Mouse (Mus musculus): ENCODE data around the gene Gpr157. TPM values are rescaled to one million over a fixed set of nuclear protein-coding genes. Genes with fewer than 3 reads are reported as not detected.

Gpr157 gene
- total RNA-seq, 2 experiments from 2014 or later: 1.2 to 1.5 TPM

GRCm38 (mm10) chr4:150139090-150139489, 51.9 kb downstream of the Gpr157 start:
- intact Hi-C loops (cut with DNase I): no loop called here

GRCm38 (mm10) chr4:150140346-150140745, 53.2 kb downstream of the Gpr157 start:
- intact Hi-C loops (cut with DNase I): no loop called here
- DNase-seq: peak; percentile 65

More at GRCm38 (mm10) chr4:150139090-150139489, 51.9 kb downstream of the Gpr157 start:
- no peak for DNase-seq

DNA sequence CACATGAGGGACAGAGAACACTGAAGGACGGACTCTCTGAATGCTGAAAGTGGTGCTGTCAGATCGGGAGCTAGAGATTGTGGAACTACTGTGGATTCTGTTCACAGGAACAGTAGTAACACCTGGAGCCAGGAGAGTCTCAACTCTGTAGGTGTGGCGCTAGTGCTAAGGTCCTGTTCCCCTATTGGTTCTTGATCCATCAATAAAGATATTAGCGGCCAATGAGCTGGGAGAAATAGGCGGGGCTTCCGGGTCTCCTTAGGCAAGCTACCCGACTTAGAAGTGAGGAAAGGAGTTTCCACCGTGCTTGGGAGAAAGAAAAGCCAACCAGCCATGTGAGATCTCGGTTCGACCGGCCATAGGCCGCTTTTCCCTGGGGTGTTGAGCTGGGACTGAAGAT, 57.1 kb downstream of the Gpr157 start:
- intact Hi-C loops (cut with DNase I): no loop called here
- DNase-seq: no peak

GRCm38 (mm10) chr4:150146286-150146685, 59.1 kb downstream of the Gpr157 start:
- intact Hi-C loops (cut with DNase I): no loop called here
- no peak for DNase-seq

- no peak for DNase-seq
- intact Hi-C loops (cut with DNase I): no loop called here
Observed at GRCm38 (mm10) chr4:150151045-150151444, 63.9 kb downstream of the Gpr157 start.

DNA sequence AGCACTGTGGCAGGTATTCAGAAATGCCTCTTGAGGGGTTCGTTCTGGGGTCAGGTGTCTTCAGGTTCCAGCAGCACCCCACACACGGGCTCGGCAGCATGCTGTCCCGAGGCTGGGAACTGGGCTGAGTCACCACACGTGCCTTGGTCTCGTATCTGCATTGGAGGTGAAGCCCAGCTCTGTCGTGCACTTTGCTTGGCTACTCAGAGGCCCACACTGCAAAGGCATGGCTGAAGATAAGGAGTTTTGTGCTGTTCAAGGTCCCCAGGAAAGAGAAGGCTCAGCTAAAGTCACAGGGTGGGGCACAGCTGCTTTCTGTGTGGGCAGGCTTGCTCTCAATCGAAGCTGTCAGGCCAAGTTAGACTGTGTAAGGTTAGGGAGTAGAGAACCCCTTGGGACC, 65.3 kb downstream of the Gpr157 start:
- intact Hi-C loops (cut with DNase I): no loop called here
- DNase-seq: no peak

DNA sequence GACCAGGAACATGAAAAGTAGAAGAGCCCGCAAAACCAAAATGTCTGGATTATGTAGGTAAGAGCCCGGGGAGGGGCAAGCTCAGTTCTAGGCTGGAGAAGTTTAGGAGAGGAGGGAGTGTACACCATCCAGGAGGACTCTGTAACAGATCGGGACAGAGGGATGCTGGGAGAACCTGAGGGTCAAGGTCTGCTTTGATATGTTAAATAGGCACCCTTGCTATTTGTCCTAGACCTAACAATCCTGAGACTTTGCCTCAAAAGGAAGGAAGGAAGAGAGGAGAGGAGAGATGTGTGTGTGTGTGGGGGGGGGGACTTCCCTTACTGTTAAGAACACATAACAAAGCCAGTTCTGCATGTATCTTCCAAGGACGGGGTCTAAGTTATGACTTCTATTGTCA, 68.1 kb downstream of the Gpr157 start:
- no peak for DNase-seq

More for the DNA sequence above, 68.1 kb downstream of the Gpr157 start:
- intact Hi-C loops (cut with DNase I): no loop called here

Small RNA genes within 50 kb of the gene (microRNA-seq; reads per million reads assigned to microRNA genes)
- 137 reads per million, percentile 53 among the genes with 10 or more reads in this experiment for gene Mir34a

Other genes starting within 250 kb of the Gpr157 start
- 10 to 100 TPM; 13.9 to 15.3 TPM for gene Spsb1, start 132.3 kb upstream of the Gpr157 start, total RNA-seq (2021)
- 10 to 100 TPM; 11.7 to 13.8 TPM for gene H6pd, start 78.3 kb upstream of the Gpr157 start, total RNA-seq (2021)
- 1 to 10 TPM; 1.4 to 1.5 TPM for gene Slc2a5, start 31.9 kb downstream of the Gpr157 start, total RNA-seq (2021)
- gene Slc2a7, start 61.6 kb downstream of the Gpr157 start, total RNA-seq (2021): not detected
- gene Car6, start 114.0 kb downstream of the Gpr157 start, total RNA-seq (2021): not detected
- 100 to 1,000 TPM; 204 to 220 TPM for gene Eno1, start 149.4 kb downstream of the Gpr157 start, total RNA-seq (2021)
- gene Rere, start 194.3 kb downstream of the Gpr157 start, total RNA-seq (2021): 100 to 1,000 TPM in 1 of 2 experiments, 10 to 100 TPM in 1; 98.6 to 106 TPM

All from left cerebral cortex, postnatal 4 days (tissue).